Mouse (Mus musculus): ENCODE results near the gene Akap2.
A peak's percentile ranks its signal among the peaks of the same experiment; 100 is the strongest.
"Not testable (repeated sequence)": the region's sequence is repeated elsewhere in the genome, so short reads cannot be mapped to it uniquely, and the experiment has no call there.

The Akap2 gene

GRCm38 (mm10) chr4:57866990-57867389, 149.5 kb downstream of the Akap2 start:
- DNase-seq (ENCODE audit: low spot score) = no peak

- no peak for DNase-seq (ENCODE audit: low spot score)
These were observed 150.0 kb downstream of the Akap2 start for GRCm38 (mm10) chr4:57867454-57867853.

DNA sequence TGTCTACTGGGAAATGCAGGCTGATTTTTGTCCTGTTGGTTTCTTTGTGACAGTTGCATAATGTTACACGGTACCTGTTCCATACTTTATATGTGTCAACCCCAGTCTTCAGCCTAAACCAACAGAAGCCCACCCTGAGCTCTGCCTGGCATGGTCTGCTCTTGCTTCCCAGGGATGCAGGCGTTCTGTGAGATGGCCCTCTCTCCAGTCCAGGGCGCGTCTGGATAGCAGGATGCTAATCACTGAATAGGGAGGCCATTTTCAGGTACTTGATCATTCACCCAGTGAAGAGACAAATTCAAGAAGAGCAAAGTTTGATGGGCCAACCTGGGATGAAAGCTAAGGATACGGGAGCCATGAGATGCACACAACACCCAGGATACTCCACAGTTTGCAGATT, 161.7 kb downstream of the Akap2 start:
- no peak for DNase-seq (ENCODE audit: low spot score)

DNA sequence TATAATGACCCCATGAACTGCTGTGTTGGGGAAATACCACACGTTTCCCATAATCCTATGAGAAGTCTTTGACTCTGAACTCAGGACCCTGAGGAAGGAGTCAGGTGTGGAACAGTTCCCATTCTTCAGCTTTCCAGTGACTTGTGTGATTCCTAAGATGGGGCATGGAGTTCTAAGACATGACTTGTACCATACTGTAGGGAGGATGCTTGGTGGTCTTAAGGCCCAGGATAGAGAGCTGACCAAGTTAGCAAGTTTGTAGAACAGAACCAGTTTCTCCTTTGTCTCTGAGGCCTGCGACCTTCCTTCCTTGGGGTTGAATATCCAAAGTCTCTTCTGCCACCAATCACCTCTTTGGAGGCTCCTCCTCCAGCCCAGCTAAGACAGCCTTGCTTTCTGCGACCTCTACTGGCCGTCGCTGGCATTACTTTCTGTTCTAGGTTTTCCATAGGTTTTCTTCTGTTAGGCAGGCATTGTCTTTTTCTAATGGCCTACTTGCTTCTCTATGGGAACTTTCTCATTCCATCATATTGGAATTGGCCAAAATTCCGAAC, 162.4 kb downstream of the Akap2 start:
- peak; percentile 69 for DNase-seq (ENCODE audit: low spot score)

DNA sequence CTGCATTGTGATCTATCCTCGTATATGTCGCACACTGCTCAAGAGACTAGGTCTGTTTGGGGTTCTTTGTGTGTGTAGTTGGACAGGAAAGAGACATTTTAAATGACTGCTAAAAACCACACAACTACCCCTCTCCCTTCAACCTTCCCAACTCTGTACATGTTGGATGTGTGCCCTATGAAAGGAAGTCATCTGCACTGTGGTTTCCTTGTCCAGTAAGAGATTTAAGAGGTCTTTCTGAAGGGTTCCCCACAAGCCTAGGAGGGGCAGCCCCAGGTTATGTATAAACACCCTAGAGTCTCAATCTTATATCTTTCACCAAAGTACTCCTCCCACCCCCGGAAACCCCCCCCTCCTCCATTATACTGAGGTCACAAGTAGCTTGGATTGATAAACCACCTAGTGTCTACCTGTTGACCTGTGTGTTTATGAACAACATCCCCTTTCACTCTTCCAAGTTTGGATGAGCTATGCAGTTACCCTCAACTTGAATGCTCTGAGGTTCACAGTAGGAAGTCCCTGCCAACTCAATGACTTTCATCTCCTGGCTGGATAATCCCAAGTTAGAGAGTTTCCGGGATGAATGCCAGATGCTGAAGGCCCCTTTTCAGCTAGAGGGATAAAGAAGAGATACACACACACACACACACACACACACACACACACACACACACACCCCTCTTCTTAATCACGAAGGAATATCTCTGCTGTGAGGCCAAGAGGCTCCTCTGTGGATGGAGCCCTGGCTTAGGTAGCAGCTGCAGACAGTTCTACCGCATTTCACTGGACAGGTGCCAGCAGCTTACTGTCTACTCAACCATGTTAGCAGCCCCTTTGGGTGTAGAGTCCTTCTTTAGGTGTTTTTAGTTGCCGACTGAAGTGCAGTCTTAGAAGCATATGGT, 166.3 kb downstream of the Akap2 start:
- no peak for DNase-seq (ENCODE audit: low spot score)

DNA sequence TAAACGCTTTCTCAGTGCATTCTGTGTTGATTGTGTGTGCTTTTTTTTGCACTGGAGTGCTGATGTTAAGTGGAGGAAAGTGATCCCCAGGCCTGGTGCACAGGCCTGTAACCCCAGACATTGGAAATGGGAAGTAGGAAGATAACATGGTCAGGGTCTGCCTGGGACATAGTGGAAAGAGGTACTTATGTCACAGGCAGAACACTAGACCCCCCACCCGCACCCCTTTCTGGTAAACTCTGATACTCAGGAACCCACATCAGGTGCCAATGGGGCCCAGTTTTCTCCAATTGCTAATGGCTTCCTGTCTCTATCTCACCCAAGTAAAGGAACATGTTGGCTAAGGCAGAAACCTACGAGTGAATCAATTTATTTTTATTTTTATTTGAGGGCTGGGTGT, 167.1 kb downstream of the Akap2 start:
- no peak for DNase-seq (ENCODE audit: low spot score)

- no peak for DNase-seq (ENCODE audit: low spot score)
These were observed 167.7 kb downstream of the Akap2 start for GRCm38 (mm10) chr4:57885186-57885585.

- DNase-seq (ENCODE audit: low spot score) = no peak
These were observed 168.8 kb downstream of the Akap2 start for GRCm38 (mm10) chr4:57886066-57886887.

DNA sequence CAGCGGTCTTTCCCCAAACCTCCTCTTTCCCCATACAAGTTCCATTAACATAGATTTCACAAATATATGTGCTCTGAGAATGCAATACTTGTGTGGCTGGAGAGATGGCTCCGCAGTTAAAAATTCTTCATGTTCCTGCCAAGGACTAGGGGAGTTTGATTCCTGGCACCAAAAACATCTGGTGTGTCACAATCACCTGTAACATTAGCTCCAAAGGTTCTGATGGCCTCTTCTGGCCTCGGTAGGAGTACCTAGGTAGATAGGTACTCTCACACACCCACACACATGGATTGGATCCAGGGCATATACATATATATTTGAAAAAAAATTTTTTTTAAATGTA, 169.4 kb downstream of the Akap2 start:
- DNase-seq (ENCODE audit: low spot score) = no peak

DNA sequence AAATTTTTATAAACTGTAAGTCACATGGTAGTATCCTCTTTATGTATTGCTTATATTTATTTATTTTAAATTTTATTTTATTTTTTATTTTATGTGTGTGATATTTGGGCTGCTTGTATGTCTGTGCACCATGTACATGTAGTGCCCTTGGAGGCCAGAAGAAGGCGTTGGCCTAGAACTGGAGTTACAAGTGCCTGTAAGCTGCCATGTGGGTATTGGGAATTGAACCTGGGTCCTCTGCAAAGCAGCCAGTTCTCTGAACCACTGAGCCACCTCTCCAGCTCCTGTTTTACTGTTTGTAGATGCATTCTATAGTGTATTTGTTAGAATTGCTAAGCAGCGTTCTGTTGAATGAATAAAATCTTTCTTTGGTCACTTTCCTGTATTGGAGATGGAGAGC, 170.8 kb downstream of the Akap2 start:
- no peak for DNase-seq (ENCODE audit: low spot score)

DNA sequence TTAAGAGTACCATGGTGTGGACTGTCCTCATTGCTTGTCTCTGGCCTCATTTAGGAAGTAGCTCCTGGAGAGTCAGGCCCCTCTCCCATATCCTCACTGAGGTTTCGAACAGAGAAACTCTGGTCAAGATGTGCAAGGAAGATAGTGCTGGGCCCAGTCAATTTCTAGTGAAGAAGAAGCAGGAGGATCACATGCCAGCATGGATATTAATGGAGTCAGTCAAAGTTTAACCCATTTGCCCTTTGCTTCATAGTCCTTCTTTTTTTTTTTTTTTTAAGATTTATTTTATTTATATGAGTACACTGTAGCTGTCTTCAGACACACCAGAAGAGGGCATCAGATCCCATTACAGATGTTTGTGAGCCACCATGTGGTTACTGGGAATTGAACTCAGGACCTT, 171.5 kb downstream of the Akap2 start:
- not testable (repeated sequence) for DNase-seq (ENCODE audit: low spot score)

GRCm38 (mm10) chr4:57889773-57890172, 172.3 kb downstream of the Akap2 start:
- DNase-seq (ENCODE audit: low spot score) = no peak

DNA sequence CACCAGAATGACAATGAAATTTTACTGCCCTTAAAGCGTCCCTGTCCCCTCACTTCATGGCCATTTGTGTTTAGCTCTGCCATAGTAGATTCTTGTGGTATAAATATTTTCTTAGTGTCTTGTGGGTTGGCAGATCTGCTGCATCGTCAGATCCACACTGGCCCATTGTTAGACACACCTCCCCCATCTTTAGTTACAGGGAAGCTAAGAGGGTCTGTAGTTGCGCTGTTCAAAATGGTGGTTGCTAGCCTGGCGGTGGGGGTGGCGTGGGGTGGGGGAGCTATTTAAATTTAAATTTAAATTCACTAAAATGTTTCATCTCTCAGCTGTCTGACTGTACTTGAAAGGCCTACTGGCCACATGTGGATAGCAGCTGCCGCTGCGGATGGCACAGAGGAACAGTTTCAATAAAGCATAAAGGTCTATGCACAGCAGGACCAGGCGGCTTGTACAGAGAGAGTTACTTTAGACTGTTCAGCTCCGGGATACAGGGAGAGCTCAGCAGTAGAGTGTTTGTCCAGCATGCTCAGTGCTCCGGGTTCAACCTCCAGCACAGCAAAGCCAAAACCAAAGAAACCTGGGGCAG, 174.6 kb downstream of the Akap2 start:
- no peak for DNase-seq (ENCODE audit: low spot score)

- DNase-seq (ENCODE audit: low spot score) = no peak
These were observed 177.7 kb downstream of the Akap2 start for GRCm38 (mm10) chr4:57895140-57895539.

GRCm38 (mm10) chr4:57895902-57896301, 178.4 kb downstream of the Akap2 start:
- DNase-seq (ENCODE audit: low spot score) = no peak

DNA sequence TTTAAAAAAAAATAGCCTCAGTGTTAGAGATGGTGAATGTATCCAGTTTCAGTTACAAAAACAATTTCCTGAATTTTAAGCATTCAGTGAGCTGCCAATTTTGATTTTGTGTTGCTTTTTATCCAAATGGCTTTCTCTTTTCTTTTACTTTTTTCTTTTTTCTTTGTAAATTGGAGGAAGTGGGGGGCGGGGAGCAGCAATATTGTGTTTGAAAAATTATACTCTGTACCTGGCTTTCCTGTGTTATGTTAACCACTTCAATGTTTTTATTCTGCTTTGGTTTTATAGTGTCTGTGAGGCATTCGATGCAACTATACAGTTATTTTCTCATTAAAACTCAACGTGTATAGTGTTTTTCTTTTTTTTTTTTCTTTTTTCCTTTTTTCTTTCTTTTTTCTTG, 179.2 kb downstream of the Akap2 start:
- no peak for DNase-seq (ENCODE audit: low spot score)

- no peak for DNase-seq (ENCODE audit: low spot score)
These were observed 183.8 kb downstream of the Akap2 start for GRCm38 (mm10) chr4:57901210-57901609.

DNA sequence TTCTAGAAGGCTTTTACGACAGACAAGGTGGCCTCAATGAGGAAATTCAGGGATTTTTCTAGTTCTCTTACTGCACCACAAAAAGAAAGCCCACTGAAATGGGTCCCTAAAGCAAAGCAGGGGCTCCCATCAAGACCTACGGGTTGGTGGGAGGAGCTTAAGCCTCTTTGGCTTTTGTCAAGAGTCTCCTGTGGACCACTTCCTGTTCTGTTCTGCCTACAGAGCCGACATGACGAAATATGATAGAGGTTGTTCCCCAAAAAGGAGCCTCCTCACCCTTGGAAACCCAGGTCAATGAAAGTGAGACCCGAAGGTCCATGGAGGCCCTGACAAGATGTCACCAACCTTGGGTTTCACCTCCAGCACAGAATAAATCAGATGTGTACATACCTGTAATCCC, 185.2 kb downstream of the Akap2 start:
- no peak for DNase-seq (ENCODE audit: low spot score)

DNA sequence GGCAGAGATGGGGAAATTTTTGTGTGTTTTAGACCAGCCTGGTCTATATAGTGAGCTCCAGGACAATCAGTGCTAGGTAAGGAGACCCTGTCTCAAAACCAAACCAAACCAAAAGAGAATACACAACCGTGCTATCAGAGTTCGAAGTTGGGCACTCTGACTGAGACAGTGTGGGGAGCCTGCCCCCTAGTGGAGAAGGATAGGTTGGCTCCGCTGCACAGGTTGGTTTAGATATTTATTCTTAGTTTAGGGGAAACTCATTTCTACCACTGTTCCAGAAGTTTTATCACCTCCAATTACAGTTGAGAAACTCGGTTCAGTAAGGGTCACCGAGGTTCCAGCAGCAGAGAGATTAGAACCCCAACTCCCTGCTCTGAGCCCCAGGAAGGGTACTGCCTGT, 186.8 kb downstream of the Akap2 start:
- no peak for DNase-seq (ENCODE audit: low spot score)

DNA sequence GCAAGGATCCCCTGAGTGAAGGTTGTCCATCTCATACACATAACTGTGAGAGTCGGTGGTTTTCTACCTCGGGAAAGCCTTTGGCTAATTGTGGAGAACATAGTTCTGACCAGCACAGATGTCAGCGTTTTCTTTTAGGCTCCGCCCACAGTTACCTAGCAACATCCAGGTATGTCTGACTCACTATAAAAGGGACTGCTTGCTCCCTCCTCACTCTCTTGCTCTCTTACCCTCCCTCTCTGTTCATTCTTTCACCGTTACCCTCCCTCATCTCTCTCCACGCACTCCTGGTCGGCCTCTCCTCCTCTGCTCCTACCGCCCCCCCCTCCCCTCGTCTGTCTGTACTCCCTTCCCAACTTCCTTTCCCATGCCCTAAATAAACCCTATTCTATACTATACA, 187.2 kb downstream of the Akap2 start:
- no peak for DNase-seq (ENCODE audit: low spot score)

DNA sequence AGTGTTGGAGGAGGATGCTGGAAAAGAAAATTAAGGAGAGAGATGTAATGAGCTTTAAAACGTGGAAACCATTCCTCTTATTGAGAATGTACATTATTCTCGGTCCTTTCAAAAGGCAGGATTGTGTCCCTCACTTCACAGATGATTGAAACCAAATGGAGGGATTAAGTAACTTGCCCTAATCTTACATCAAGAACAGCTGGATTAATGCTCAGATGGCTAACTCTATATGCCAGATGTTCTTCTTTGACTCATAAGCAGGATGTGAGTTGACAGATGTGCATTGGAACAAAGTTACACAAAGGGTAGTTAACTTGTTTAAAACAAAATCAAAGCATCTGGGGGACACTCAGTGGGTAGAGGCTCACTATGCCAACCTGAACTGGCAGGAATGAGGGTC, 189.3 kb downstream of the Akap2 start:
- DNase-seq (ENCODE audit: low spot score) = no peak

DNA sequence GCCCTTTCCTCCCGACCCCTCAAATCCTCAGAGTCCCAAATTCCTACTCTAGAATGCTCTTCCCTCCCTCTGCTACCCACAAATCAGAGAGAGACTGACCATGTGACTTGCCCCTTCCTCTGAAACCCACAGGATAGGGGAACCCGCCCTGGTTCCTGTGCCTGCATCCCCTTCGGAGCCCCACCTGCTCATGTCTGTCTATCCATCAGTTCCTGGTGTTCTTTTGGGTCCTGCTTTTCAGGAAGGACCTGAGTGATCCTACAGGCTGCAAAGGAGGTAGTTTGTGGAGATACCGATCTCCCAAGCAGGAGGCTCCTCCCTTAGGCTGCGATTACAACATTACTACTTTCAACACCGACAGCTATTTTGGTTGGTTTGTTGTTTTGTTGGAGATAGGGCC, 191.4 kb downstream of the Akap2 start:
- DNase-seq (ENCODE audit: low spot score) = no peak

DNA sequence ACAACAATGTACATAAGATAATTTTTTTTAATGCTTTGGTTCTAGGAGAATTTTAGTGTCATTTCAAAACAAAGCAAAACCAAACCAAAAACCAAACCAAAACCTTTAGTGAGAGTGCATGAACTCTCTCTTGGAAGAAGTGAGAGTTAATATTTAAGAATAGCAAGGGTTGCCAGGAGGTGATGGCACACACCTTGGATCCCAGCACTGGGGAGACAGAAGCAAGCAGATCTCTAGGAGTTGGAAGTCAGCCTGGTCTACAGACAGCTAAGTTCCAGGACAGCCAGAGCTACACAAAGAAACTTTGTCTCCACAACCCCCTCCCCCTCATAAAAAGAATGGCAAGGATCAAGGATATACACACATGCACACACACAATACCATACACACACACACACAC, 195.6 kb downstream of the Akap2 start:
- no peak for DNase-seq (ENCODE audit: low spot score)
